Mouse (Mus musculus): ENCODE results near the gene Smap2. TPM values are rescaled to one million over a fixed set of nuclear protein-coding genes. Genes with fewer than 3 reads are reported as not detected.

Gene Smap2
- total RNA-seq, 2 experiments from 2014 or later: 30.8 to 32.1 TPM

DNA sequence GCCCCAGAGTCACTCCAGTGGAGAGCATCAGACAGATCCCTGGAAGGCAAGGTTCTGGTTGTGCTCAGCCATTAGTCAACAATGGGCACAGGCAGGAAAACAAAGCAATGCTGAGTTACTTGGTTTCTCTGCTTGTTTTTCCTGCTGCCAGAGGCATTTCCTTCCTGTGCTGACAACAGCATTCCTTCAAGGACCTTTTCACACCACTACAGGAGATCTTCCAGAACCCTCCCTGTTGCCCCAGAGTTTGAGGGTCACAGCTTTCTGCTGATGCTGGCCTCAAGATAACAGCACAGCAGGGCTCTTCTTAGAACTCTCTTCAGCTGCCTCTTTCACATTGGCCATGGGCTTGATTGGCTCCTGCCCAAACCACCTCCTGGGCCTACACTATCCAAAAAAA is 4.9 kb upstream of the Smap2 start:
- DNase-seq: peak; percentile 12 to 24

DNA sequence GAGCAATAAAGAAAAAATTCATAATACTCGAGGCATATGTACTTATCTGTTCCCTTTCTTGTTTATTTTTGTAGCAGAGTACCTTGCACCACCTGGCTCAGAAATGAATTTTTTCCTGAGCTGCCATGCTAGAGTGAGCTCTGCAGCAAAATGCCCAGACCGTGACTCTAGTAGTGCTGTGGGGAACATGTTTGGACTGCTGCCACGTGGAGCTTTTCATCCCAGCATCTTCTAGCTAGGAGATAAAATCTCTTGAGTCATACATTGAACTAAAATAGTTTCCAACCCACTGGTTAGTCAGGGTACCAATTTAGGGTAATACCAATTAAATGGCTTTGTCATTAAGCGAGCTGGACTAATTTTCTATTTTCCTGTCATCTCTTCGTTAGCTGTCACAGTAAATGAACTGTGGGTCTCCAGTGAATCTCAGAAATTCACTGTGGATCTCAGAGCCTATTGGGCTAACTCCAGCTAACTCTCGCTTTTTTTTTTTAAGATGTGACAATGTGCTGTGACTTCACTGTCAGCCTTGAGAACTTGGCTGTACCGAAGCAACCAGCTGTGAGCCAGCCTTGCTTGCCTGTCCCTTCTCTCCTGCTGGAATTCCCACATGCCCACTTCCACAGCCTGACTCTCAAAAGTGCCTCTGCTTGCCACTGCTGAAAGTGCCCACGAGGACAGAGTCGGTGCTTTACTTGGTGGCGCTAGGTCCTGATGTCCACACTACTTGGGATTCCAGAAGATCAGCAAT is 3.2 kb upstream of the Smap2 start:
- DNase-seq: peak; percentile 29 to 61

DNA sequence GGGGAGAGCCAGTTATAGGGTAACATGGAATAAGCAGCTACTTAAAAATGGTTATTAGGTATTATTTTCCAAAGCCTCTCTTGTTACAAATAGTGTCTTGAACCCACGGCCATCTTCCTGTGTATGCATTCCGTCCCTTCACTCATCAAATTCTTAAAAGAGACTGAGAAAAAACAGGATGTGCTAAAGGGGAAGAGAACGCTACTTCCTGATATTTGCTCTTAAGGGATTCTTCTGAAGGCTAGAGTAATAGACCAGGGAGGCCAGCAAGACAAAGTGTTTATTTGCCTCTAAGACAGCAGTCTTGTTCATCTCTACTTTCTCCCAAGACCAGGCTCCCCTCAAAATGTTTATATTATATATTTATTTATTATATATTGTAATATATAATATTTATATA is 1.2 kb upstream of the Smap2 start:
- DNase-seq: no peak

DNA sequence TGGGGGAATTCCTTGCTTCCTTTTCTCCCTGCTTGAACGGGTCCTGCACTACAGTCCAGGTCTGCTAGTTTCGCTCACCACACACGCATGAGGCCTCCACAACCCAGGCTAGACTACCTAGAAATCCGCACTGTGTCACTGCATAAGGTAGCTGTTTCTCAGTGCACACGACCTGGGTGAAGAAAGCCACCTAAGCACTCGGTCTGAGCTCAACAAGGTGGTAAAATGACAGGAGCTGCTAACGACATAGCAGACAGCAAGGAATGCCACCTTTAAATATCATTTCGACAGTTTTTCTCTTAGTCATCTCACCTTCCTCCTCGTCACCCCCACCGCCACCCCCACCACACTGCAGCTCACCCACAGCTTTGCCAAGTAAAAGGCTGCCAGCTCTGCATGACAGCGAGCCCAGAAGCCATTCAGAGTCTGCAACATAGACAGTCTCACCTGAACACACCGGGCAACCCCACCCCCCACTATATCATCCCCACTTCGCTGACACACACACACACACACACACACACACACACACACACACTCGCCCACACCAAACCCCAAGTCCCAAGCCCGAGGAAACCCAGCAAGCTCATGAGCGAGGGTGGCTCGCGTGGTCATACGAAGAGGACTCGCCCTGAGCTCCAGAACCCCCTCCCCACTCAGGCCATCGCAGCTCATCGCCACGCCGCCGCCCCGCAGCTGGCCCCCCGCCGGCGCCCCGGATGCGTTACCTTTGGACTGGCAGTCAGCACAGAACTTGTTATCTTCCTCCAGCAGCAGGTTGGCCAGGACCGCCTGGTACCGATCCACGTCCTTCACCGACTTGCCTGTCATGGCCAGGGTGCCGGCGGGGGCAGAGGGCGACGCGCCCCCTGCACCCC is 787 bp downstream of the Smap2 start:
- DNase-seq: peak; percentile 33 to 44

DNA sequence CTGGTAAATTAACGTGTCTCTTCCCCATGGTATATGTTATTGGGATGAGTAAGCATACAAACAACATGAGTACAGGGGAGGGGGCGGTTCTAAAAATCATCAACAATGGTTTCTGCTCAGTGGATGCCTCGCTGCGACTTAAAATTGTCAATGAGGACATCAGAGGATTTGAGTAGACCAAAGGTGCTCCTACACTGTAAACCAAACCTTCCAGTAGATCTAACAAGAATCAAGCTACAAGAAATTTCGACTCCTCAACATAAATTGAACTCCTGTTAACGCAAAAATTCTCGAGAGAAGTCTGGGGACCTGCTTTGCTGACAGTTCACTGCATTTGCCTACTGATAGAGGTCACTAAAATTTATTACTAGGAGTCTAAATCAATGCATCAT is 1.8 kb downstream of the Smap2 start:
- no peak for DNase-seq

DNA sequence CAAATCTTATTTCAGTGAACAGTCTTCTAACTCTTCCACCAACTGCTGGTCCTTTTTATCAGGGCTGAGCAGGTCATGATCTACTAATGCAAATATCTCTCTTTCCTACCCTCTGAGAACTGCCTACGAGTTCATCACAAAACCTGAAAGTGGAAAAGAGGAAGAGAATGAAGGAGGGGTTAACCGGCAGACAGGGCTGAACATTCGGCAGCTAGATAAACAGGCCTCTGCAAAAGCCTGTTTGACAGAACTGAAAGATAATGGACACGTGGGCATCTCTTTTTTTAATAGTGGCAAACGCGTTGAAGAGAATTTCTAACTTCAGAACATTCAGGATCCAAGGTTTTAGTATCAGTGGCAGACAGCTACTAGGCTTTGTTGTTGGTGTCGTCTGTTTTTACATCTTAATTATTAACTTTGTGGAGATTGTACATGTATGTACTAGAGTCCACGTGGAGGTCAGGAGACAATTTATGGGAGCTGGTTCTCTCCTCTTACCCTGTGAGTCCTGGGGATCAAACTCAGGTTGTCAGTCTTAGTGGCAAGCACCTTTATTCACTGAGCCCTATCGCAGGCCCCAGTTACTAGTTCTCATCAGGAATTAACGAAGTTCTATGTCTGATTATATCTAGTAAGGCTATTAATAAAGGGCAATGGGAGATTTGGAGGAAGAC is 2.3 kb downstream of the Smap2 start:
- no peak for DNase-seq

DNA sequence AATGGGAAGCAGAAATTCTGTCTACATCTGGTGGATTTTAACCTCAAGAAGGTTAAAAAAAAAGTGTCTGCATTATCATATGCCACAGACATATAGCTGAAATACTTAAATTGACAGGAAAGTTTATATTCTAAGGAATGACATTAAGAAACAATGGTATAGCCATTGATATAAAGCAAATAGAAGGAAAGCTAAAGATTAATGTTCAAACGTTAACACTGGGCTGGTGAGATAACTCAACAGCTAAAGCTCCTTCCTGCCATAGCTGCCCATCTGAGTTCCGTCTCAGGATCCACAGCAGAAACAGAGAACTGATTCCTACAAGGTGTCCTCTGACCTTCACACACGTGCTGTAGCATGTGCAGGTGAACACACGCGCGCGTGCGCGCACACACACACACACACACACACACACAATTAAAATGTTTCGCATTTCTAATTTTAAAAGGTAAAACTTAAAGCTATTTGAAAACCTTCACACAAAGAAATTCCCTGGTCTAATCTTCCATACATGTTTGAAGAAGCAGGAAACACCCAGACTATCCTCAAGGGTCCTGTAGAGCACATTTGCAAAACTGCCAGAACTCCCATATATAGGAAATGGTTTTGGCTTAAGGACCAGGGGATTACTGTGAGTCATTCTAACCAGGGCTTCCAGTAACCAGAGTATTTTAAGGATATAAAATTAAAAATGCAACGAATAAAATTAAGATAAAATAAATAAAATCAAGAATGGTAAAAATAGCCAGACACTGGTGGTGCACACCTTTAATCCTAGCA is 6.1 kb downstream of the Smap2 start:
- DNase-seq: no peak

DNA sequence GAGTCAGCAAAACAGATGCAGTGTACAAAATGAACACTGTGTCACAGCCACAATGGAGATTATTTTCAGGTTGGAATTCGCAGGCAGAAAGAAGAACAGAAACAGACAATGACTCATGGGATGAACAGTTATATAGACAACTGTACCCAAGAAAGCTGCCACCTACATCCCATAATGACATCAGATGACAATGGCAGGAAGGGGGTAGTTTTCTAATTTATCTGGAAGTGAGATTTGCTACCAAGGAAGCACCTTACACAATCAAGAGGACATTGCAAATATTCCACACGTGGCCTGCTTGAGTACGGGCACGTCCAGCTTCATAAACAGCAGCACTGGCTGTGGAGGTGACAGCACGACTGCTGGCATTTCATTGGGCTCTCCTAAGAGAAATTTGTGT is 7.9 kb downstream of the Smap2 start:
- no peak for DNase-seq

DNA sequence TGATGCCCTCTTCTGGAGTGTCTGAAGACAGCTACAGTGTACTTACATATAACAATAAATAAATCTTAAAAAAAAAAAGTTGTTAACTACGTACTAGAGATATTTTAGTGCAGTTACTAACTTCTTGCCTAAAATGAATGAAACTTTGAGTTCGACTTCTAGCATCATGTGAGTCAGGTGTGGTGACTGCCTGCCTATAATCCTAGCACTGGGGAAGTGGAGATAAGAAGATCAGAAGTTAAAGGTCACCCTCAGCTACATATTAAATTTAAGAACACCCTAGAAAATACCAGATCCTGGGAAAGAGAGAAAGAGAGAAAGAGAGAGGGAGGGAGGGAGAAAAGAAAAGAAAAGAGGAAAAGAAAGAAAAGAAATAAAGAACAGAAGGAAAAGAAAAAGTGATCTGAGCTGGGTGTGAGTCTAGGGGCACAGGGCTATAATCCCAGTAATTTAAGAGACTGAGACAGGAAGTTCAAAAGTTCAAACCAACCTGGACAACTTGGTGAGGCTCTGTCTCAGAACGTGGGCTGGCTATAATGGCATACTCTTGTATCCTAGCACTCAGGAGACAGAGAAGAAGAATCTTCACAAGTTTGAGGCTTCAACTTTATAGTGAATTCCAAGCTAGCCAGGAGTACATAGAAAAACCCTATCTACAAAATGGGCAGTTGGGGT is 8.8 kb downstream of the Smap2 start:
- no peak for DNase-seq

DNA sequence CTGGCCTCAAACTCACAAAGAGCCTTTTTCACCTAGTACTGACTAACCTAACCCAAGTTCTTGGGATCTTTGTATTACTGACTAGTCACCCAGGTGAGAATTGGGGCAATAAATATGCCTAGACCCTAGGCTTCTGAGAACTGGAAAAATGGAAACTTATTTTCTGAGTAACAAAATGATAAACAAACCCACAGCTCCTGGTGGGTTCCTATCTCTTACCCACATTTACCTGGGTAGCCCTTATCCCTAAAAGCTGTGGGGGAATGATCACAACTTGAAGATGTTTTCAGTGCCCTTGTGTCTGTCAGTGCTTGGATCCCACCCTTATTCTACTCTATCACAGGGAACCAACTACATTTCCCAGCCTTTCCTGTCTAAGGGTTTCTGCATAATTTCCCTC is 10.0 kb downstream of the Smap2 start:
- DNase-seq: no peak

DNA sequence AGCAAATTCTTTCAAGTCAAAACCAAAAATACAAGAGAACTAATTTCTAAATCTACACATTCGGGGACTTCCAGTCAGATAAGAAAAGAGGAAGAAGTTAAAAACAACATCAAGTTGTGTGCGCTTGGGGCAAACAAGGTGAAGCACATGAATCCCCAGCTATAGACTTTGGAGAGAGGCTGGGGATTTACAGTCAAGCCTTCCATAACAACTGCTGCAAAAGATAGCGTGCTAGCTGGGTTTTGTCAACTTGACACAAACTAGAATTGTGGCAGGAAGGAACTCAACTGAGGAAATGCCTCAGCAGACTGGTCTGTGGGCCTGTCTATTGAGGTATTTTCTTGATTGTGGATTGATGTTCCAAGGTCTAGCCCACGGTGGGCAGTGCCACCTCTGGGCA is 12.4 kb downstream of the Smap2 start:
- DNase-seq: no peak

DNA sequence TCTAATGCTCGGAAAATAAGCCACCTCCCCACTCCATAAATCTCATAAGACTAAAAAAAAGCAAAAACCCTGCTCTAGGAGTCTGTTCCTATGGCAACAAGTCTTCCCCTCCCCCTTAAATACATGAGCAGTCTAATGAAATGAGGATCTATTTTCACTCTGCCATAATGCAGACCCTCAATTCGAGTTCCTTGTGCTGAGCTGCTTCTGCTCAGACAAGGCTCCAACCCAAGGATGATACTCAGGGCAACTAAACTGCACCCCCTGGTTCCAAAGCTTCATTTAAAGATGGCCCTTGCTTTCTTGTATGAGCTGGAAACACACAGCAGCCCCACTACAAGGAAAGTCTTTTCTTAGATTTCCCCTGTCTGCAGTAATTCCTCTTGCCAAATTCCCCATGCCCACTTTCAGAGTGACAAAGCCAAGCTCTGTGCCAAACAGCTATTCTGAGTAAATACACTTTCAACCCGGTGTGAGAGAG is 13.4 kb downstream of the Smap2 start:
- no peak for DNase-seq

DNA sequence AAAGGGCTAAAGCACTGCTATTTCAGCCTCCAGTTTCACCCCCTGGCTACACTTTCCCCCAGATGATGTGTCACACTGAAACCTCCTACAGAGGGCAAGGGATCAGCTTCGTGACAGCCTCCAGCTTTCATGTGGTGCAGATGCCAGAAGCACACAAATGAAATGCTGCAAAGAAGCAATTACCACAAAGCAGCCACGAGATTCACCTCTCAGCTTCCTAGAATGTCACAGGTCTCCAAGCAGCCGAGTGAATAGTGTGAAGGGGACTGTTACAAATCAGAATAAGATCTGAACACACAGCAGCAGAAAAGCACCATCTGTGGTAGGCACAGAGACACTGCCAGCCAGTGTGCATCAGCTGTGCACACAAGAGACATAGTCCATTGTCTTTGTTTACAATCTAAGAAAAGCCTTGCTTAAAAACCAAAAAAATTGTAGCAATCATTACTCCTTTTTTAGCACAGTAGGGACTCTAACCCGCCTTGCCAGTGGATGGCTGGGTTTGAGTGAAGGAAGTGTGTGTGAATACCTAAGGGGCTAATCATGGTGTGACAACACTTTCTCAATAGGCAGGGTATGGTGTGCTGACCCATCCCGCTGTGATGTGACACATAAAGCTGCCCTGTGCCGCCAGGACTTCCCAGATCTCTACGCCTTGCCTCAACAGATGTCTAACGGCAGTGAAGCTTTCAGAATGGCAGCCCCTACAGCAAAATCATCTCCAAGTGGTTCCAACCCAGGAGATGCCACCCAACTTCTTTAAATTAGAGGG is 14.5 kb downstream of the Smap2 start:
- no peak for DNase-seq

DNA sequence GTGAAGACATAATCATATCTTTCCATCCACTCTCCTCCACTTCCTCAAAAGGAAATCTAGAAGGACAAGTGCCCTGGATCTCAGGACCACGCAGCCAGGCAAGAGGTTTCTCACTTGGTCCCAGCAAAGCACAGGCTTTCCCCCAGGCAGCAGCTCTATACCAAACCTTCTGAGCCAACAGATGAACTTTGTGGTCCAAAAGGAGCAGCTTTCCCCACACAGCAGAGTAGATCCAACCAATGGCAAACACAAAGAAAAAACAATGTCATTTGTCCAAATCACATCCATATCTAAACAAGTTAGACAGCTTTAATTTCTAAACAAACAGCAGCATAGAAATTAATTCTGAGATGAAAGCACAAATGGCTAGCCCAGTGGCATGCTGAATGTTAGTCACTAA is 15.4 kb downstream of the Smap2 start:
- no peak for DNase-seq

DNA sequence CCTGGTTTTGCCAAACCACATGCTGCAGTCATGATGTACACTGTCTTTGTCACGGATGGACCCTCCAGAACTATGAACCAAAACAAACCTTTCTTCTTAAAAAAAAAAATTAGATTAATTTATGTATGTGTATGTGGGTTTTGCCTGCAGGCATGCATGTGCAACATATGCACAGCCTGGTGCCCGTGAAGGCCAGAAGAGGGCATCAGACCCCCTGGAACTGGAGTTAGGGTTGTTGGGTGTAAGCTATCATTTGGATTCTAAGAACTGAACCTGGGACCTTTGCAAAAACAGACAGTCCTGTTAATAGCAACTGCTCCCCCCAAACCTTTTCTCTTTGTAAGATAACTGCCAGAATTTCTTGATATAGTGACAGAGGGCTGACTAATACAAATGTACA is 16.0 kb downstream of the Smap2 start:
- no peak for DNase-seq

DNA sequence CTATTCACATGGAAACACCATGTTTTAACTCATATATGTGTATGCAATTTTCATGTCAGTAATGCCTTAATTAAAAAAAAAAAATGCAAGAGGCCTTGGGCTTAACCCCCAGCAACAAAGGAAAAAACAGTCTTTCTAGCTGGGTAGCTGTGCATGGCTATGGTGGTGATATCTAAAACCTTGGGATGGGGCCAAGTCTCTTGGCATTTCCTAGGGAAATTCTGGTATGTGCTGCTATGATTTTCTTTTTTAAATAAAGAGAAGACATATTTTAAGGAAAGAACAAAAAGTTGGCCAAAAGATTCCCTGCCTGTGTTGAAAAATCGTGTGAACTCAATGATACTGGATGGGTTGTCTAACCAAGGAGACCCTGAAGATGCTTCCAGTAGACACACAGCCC is 21.1 kb downstream of the Smap2 start:
- peak in 1 of 2 experiments; percentile 42 for DNase-seq

DNA sequence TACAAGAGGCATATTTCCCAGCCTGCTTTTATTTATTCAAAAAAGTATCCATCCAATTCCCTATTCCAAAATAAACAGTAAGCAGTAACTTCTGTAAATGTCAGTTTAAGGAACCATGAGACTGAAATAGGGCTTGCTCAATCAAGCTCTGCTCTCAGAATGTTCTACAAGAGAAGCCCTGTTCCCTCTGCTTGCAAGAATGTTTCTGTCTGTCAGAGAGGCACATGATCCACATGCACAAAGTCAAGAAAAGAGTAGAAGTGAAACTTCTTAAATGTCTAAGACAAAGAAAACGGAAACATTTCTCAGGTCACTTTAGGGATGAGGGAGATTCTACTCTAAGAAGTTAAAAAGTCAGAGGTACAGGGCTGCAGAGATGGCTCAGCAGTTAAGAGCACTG is 24.0 kb downstream of the Smap2 start:
- no peak for DNase-seq

DNA sequence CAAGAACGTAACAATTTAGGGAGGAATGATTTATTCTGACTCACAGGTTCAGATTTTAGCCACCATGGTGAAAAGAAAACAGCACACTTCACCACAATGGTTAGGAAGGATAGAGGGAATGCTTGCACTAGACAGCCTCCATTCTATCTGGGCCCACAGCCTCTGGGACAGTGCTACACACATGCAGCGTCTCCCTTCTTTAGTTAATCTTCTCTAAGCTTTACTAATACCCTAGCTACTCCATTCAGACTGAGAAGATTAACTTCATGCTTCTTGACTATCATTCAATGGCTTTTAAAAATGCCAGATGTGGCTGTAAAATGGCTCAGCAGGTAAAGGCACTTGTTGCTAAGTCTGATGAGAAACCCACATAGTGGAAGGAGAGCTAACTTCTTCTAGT is 24.8 kb downstream of the Smap2 start:
- no peak for DNase-seq

DNA sequence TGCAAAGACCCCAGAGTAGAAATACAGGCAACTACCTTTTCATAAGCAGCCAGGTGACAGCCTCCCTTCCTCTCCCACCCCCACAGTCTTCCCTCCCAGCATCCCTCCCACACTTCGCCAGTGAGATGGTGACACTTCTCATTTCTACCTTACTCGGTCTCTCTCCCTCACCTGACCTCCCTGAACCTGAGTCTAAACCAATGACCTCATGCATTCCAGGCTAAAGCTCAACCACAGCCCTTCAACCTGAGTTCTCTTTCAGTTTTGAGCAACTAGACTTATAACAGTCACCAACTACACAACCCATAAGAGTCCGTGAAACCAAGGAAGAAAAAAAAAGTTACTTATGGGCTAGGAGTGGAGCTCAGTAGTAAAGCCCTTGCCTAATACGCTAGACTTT is 29.7 kb downstream of the Smap2 start:
- no peak for DNase-seq

DNA sequence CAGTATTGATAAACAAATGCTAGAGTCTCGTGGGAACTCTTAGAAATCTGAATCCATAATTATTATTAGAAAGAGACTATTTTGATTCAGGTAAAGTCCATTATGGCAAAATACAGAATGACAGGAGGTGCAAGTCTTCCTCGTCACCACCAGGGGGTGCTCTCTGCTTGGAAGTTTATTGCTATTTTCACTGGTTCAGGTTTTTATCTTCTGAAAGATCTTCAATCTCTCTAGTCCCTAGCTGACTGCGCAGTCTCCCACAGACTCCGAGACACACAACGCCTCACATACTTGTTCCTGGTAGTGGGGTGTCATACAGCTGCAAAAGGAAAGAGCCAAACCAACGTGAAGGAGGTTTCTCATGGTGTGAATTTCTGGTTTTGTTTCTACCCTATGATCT is 30.6 kb downstream of the Smap2 start:
- DNase-seq: peak; percentile 52 to 68

DNA sequence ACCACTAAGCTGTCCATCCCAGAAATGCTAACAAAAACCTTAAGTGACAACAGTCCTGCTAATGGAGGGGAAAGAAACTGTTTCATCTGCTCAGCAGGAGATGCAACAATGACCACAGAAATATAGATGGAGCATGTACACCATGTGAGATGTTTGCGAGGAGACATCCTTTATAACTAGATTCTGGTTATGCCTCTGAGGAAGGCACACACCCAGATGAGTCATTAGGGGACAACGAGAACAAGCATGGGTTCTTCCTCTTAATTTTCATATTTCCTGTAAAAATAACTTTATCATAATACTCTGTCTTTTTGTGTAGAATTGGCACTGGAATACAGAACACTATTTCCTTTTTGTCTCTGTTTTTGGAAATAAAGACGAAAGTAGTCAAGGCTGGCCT is 38.8 kb downstream of the Smap2 start:
- DNase-seq: no peak

Measured in adrenal gland, postnatal 36 days (tissue).